Mouse (Mus musculus): ENCODE results near the gene Rbm47. TPM values are rescaled to one million over a fixed set of nuclear protein-coding genes. Genes with fewer than 3 reads are reported as not detected.
A peak's percentile ranks its signal among the peaks of the same experiment; 100 is the strongest.

Rbm47 gene
- polyA plus RNA-seq, 1 experiment from 2014 or later: 79.1 TPM

DNA sequence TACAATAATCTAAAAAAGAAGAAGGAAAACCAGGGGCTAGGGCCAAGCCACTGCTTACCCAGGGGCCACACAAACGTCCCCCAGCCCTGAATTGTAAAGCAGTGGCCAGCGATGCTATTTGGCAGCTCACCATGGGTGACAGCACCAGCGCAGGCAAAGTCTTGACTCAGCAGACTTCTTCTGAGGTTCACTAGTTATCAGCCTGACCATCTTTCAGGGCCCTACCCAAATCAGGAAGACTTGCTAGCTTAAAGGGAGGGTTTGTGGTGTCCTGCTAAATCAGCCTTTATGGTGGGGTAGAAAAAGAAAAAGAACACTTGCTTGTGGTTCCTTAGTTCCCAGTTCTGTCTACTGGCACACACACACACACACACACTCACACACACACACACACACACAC lies 67.6 kb downstream of the Rbm47 start:
- no peak overlapping the region for H3K4me3 ChIP-seq (replicated peaks; ENCODE audit: low read length)
- peaks cover 4% of the 10 kb centered on the region; the same call in 1 of the 2 replicates for H3K4me1 ChIP-seq (ENCODE audit: control insufficient read depth, insufficient read depth, low read length)
- no peak overlapping the region for H3K4me2 ChIP-seq (ENCODE audit: low read depth, low read length)
- no peaks in the 10 kb centered on the region for H3K9me3 ChIP-seq (replicated peaks; ENCODE audit: control insufficient read depth, low read length)
- H3K36me3 ChIP-seq (ENCODE audit: control insufficient read depth, insufficient read depth, low read length): no peaks in the 10 kb centered on the region
- no peak overlapping the region for H3K27ac ChIP-seq (ENCODE audit: low read length)
- 77% methylated on average over 3 of the region's 3 CpGs for WGBS
- no peak overlapping the region for H3K9ac ChIP-seq (ENCODE audit: low read length)
- no peaks in the 10 kb centered on the region for H3K27me3 ChIP-seq (ENCODE audit: control insufficient read depth, insufficient read depth, low read length)
- no peak for ATAC-seq (ENCODE audit: insufficient read depth, low FRiP score)

DNA sequence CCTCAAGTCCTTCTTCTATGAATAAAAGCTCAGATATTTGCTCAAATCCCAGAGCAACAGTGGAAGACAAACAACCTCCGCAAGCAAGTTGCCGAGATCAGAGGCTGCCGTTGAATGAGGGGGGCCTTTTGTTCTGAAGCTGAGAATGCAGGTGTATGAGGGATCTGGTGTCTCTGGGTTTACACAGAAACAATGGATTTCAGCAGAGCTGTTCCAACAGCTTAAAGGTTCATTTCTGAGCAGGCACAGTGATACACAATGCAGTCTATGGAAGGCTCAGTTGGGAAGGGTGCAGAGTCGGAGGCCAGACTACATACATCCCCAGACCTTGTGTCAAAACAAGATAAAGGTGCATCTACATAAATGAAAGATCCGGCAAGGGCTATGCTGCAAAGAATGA lies 69.5 kb downstream of the Rbm47 start:
- no peaks in the 10 kb centered on the region for H3K9me3 ChIP-seq (replicated peaks; ENCODE audit: control insufficient read depth, low read length)
- H3K9ac ChIP-seq (ENCODE audit: low read length): no peak overlapping the region
- no peak for ATAC-seq (ENCODE audit: insufficient read depth, low FRiP score)
- no peak overlapping the region for H3K27ac ChIP-seq (ENCODE audit: low read length)
- no peaks in the 10 kb centered on the region for H3K36me3 ChIP-seq (ENCODE audit: control insufficient read depth, insufficient read depth, low read length)
- H3K4me1 ChIP-seq (ENCODE audit: control insufficient read depth, insufficient read depth, low read length): peaks cover 4% of the 10 kb centered on the region; the same call in 1 of the 2 replicates
- H3K27me3 ChIP-seq (ENCODE audit: control insufficient read depth, insufficient read depth, low read length): no peaks in the 10 kb centered on the region
- no peak overlapping the region for H3K4me2 ChIP-seq (ENCODE audit: low read depth, low read length)
- H3K4me3 ChIP-seq (replicated peaks; ENCODE audit: low read length): no peak overlapping the region
- WGBS: 63% methylated on average over 5 of the region's 5 CpGs

DNA sequence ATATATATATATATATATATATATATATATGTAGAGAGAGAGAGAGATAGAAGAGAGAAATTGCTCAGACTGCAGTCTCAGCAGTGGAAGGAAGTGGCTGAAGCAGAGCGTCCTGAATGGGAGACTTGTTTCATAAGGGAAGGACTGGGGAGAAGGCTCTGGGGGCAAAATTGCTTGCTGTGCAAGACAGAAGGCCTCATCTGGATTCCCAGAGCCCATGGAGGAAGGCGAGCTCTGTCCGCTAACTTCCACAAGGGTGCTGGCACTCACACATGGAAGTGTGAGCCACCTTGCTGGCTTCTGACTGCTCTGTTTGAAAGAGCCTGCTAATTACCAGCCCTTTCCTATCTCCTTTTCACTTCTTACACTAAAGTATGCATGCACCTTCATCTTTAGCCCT lies 70.1 kb downstream of the Rbm47 start:
- Histone ChIP-seq H3K9ac (ENCODE audit: low read length) (no peak overlapping the region), H3K4me2 (ENCODE audit: low read depth, low read length) (no peak overlapping the region), H3K4me1 (ENCODE audit: control insufficient read depth, insufficient read depth, low read length) (peaks cover 4% of the 10 kb centered on the region; the same call in 1 of the 2 replicates), H3K36me3 (ENCODE audit: control insufficient read depth, insufficient read depth, low read length) (no peaks in the 10 kb centered on the region), H3K9me3 (replicated peaks; ENCODE audit: control insufficient read depth, low read length) (no peaks in the 10 kb centered on the region), H3K27ac (ENCODE audit: low read length) (no peak overlapping the region), H3K4me3 (replicated peaks; ENCODE audit: low read length) (no peak overlapping the region), H3K27me3 (ENCODE audit: control insufficient read depth, insufficient read depth, low read length) (no peaks in the 10 kb centered on the region)
- 84% methylated on average over 3 of the region's 3 CpGs for WGBS
- no peak for ATAC-seq (ENCODE audit: insufficient read depth, low FRiP score)

DNA sequence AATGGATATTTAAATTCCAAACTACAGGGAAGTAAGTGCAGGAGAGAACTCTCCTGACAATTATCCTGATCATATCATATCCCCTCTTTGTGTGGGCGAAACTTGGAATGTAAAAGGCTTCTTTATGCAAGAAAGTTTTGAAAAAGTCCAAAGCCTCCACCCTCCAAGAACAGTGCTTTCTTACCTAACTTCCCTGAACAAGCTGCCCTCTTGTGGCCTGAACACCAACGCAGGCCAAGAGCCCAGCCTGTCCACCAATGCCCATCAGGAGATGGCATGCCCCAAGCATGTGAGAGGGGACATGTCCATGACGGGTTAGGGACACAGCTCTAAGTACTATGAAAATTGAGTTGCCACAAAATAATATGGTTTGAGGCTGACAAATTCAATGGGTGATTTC lies 71.3 kb downstream of the Rbm47 start:
- peaks cover 4% of the 10 kb centered on the region; the same call in 1 of the 2 replicates for H3K4me1 ChIP-seq (ENCODE audit: control insufficient read depth, insufficient read depth, low read length)
- H3K9ac ChIP-seq (ENCODE audit: low read length): no peak overlapping the region
- no peak overlapping the region for H3K4me3 ChIP-seq (replicated peaks; ENCODE audit: low read length)
- 66% methylated on average over 3 of the region's 3 CpGs for WGBS
- no peak overlapping the region for H3K27ac ChIP-seq (ENCODE audit: low read length)
- no peaks in the 10 kb centered on the region for H3K27me3 ChIP-seq (ENCODE audit: control insufficient read depth, insufficient read depth, low read length)
- H3K9me3 ChIP-seq (replicated peaks; ENCODE audit: control insufficient read depth, low read length): no peaks in the 10 kb centered on the region
- no peak for ATAC-seq (ENCODE audit: insufficient read depth, low FRiP score)
- no peak overlapping the region for H3K4me2 ChIP-seq (ENCODE audit: low read depth, low read length)
- no peaks in the 10 kb centered on the region for H3K36me3 ChIP-seq (ENCODE audit: control insufficient read depth, insufficient read depth, low read length)

DNA sequence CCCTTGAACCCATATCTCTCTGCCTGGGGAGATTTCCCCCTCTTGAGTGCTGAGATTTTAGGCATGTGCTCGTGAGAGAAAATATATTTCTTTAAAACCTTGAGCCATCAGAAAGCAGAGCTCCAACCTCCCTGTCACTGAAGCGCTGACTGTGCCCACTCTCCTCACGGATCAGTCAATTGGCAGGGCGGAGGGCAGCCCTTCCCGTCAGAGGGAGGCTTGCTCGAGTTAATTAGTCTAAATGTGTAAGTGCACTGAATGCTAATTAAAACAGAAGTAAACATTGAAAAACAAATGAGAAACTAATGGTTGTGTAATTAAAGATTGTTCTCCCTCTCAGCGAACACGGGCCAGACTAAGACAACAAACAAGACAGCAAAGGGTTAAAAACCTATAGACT lies 72.6 kb downstream of the Rbm47 start:
- Histone ChIP-seq H3K27ac (ENCODE audit: low read length) (no peak overlapping the region), H3K9ac (ENCODE audit: low read length) (no peak overlapping the region), H3K4me3 (replicated peaks; ENCODE audit: low read length) (no peak overlapping the region), H3K36me3 (ENCODE audit: control insufficient read depth, insufficient read depth, low read length) (no peaks in the 10 kb centered on the region), H3K4me1 (ENCODE audit: control insufficient read depth, insufficient read depth, low read length) (peaks cover 4% of the 10 kb centered on the region; the same call in 1 of the 2 replicates), H3K9me3 (replicated peaks; ENCODE audit: control insufficient read depth, low read length) (no peaks in the 10 kb centered on the region), H3K27me3 (ENCODE audit: control insufficient read depth, insufficient read depth, low read length) (no peaks in the 10 kb centered on the region), H3K4me2 (ENCODE audit: low read depth, low read length) (no peak overlapping the region)
- no peak for ATAC-seq (ENCODE audit: insufficient read depth, low FRiP score)
- WGBS: 68% methylated on average over 8 of the region's 8 CpGs

DNA sequence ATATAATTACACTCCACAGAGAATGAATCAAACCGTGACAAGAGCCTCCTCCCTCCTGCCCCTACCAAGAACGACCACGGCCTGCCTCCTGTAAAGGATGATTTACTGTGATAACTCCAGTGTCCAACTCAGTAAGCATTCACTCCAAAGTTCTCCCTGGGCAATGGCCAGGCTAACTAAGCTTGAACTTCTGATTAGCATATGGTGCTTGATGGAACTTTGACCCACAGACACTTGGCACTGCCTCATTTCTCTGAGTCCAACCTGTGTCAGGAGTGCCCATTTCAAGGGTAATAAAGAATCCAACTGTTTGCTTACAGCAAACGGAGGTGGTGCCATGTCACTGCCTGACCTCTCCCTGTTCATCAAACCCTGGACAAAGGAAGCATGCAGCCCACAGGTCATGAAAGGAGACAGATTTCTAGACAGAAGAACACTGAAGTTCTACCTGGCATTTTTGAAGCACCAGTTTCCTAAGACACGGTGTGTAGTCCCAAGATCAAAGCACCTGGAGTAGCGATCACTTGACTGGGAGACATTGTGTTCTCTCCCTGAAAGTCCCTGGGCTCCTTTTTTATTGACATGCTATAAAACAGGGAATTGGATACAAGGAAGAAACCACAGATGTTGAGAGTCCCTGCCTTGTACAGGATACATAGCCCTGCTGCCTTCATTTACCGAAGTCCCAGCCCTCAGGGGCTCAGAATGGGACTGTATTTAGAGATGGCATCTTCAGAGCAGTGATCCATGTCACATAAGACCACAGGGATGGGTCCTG lies 74.6 kb downstream of the Rbm47 start:
- Histone ChIP-seq H3K36me3 (ENCODE audit: control insufficient read depth, insufficient read depth, low read length) (no peaks in the 10 kb centered on the region), H3K27ac (ENCODE audit: low read length) (no peak overlapping the region), H3K4me1 (ENCODE audit: control insufficient read depth, insufficient read depth, low read length) (peaks cover 4% of the 10 kb centered on the region; the same call in 1 of the 2 replicates), H3K27me3 (ENCODE audit: control insufficient read depth, insufficient read depth, low read length) (no peaks in the 10 kb centered on the region), H3K4me3 (replicated peaks; ENCODE audit: low read length) (no peak overlapping the region), H3K9me3 (replicated peaks; ENCODE audit: control insufficient read depth, low read length) (no peaks in the 10 kb centered on the region), H3K4me2 (ENCODE audit: low read depth, low read length) (no peak overlapping the region), H3K9ac (ENCODE audit: low read length) (no peak overlapping the region)
- ATAC-seq (ENCODE audit: insufficient read depth, low FRiP score): no peak
- WGBS: 51% methylated on average over 7 of the region's 7 CpGs

DNA sequence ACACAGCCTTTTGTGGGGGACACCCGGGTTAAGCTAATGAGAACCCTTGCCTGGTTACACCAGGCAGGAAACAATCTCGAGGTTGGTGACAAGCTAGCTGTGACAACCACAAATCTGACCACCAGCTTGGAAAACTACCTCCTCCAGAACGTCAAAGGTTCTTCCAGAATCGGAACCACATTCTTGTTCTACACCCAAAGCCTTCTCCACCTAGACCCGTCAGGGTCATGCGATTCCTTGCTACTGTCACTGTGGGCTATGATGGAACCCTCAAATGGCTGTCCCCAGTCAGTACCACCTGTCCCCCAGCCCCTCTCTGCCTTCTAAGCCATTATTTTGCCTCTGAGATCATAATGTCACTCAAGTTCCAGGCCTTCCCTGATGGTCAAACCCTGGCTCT lies 76.8 kb downstream of the Rbm47 start:
- Histone ChIP-seq H3K4me2 (ENCODE audit: low read depth, low read length) (no peak overlapping the region), H3K4me3 (replicated peaks; ENCODE audit: low read length) (no peak overlapping the region), H3K4me1 (ENCODE audit: control insufficient read depth, insufficient read depth, low read length) (peaks cover 4% of the 10 kb centered on the region; the same call in 1 of the 2 replicates), H3K9ac (ENCODE audit: low read length) (no peak overlapping the region), H3K27me3 (ENCODE audit: control insufficient read depth, insufficient read depth, low read length) (no peaks in the 10 kb centered on the region), H3K27ac (ENCODE audit: low read length) (no peak overlapping the region), H3K36me3 (ENCODE audit: control insufficient read depth, insufficient read depth, low read length) (no peaks in the 10 kb centered on the region), H3K9me3 (replicated peaks; ENCODE audit: control insufficient read depth, low read length) (no peaks in the 10 kb centered on the region)
- 83% methylated on average over 6 of the region's 6 CpGs for WGBS
- no peak for ATAC-seq (ENCODE audit: insufficient read depth, low FRiP score)

DNA sequence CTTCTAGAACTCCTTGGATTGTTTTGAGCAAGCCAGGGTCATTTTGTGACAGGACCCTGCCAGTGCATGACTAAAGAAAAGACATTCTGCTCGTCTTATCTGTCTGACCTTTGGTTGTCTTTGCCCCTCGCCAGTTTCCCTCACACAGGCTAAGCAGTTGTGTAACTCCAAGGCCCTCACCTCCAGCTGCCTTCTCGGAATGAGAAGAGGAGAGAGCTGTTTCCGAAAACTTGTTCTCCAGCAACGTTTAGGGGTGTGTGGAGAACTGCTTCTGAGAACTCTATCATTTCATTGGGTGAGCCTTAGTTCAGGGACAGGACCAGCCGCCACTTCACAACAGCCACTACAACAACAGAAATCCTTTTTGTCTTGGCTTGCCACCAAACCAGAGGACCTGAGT lies 77.8 kb downstream of the Rbm47 start:
- H3K36me3 ChIP-seq (ENCODE audit: control insufficient read depth, insufficient read depth, low read length): no peaks in the 10 kb centered on the region
- no peaks in the 10 kb centered on the region for H3K9me3 ChIP-seq (replicated peaks; ENCODE audit: control insufficient read depth, low read length)
- no peak overlapping the region for H3K9ac ChIP-seq (ENCODE audit: low read length)
- WGBS: 50% methylated on average over 6 of the region's 6 CpGs
- ATAC-seq (ENCODE audit: insufficient read depth, low FRiP score): no peak
- H3K4me3 ChIP-seq (replicated peaks; ENCODE audit: low read length): no peak overlapping the region
- H3K27ac ChIP-seq (ENCODE audit: low read length): no peak overlapping the region
- no peak overlapping the region for H3K4me2 ChIP-seq (ENCODE audit: low read depth, low read length)
- H3K27me3 ChIP-seq (ENCODE audit: control insufficient read depth, insufficient read depth, low read length): no peaks in the 10 kb centered on the region
- peaks cover 2% of the 10 kb centered on the region; the same call in 1 of the 2 replicates for H3K4me1 ChIP-seq (ENCODE audit: control insufficient read depth, insufficient read depth, low read length)

DNA sequence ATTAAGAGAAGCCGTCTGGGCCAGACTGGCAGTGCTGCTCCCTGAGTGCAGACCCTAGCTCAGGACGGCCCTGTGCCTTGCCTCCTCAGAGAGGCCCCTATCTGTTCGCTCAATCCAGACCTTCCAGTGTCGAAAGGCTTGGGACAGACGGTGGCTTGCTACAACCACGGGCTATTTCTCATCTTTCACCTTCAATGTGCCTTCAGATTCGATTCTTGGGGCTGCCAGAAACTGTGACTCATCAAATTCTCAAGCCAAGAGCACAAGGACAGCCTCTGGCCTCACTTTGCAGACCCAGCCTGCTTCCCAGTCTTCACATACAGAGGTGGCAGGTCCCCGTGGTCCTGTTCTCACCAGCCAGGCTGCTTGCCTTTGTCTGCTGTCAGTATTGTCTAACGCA lies 82.9 kb downstream of the Rbm47 start:
- no peak overlapping the region for H3K4me2 ChIP-seq (ENCODE audit: low read depth, low read length)
- H3K27ac ChIP-seq (ENCODE audit: low read length): peak overlapping the region; percentile 44; the same call in 1 of the 2 replicates
- 44% methylated on average over 9 of the region's 9 CpGs for WGBS

More for the DNA sequence above, 82.9 kb downstream of the Rbm47 start:
- H3K9ac ChIP-seq (ENCODE audit: low read length): no peak overlapping the region
- no peaks in the 10 kb centered on the region for H3K9me3 ChIP-seq (replicated peaks; ENCODE audit: control insufficient read depth, low read length)
- peaks cover 13% of the 10 kb centered on the region for H3K4me1 ChIP-seq (ENCODE audit: control insufficient read depth, insufficient read depth, low read length)
- peak; percentile 56; the same call in 1 of the 2 replicates for ATAC-seq (ENCODE audit: insufficient read depth, low FRiP score)
- no peak overlapping the region for H3K4me3 ChIP-seq (replicated peaks; ENCODE audit: low read length)
- no peaks in the 10 kb centered on the region for H3K27me3 ChIP-seq (ENCODE audit: control insufficient read depth, insufficient read depth, low read length)
- no peaks in the 10 kb centered on the region for H3K36me3 ChIP-seq (ENCODE audit: control insufficient read depth, insufficient read depth, low read length)
